Mouse (Mus musculus) forebrain, embryonic 16.5 days (tissue): ENCODE results near the gene Neo1. TPM values are rescaled to one million over a fixed set of nuclear protein-coding genes. Genes with fewer than 3 reads are reported as not detected.

ENCODE experiments used
- ATAC-seq: fragments of 200-750 bp; cut with Nextera tagmentation; 2 replicates; pipeline ENCODE4 v1.8.0; 2017; ENCODE audit warnings: mild to moderate bottlenecking, moderate library complexity
- H3K27ac ChIP-seq: fragments of 300-500 bp; sonication (generic); 2 replicates; pipeline ENCODE4 v1.5.1; 2014; ENCODE audit warnings: low read length, control low read depth
- H3K27me3 ChIP-seq: fragments of 300-500 bp; sonication (generic); replicated peaks from 2 replicates; pipeline ENCODE4 v1.6.1; 2014; ENCODE audit warnings: low read length; ENCODE audit not compliant: control insufficient read depth, insufficient read depth
- H3K36me3 ChIP-seq: fragments of 300-500 bp; sonication (generic); 2 replicates; pipeline ENCODE4 v1.6.1; 2014; ENCODE audit not compliant: control insufficient read depth, insufficient read depth
- H3K4me1 ChIP-seq: fragments of 300-500 bp; sonication (generic); replicated peaks from 2 replicates; pipeline ENCODE4 v1.6.1; 2014; ENCODE audit warnings: low read length; ENCODE audit not compliant: control insufficient read depth, insufficient read depth
- H3K4me2 ChIP-seq: fragments of 300-500 bp; sonication (generic); 2 replicates; pipeline ENCODE4 v1.6.1; 2014; ENCODE audit warnings: mild to moderate bottlenecking, low read length, control low read depth
- H3K4me3 ChIP-seq: fragments of 300-500 bp; sonication (generic); replicated peaks from 2 replicates; pipeline ENCODE4 v1.5.1; 2014; ENCODE audit warnings: mild to moderate bottlenecking, low read length, control low read depth
- H3K9ac ChIP-seq: fragments of 300-500 bp; sonication (generic); replicated peaks from 2 replicates; pipeline ENCODE4 v1.6.1; 2014; ENCODE audit warnings: low read depth, low read length, control low read depth
- H3K9me3 ChIP-seq: fragments of 300-500 bp; sonication (generic); 2 replicates; pipeline ENCODE4 v1.6.1; 2016; ENCODE audit warnings: low read length; ENCODE audit not compliant: control insufficient read depth
- WGBS: fragments of 180-500 bp; shearing (Covaris S2); extraction: QIAGEN DNeasy Blood & Tissue Kit; methylation state at CpG from one replicate; pipeline ENCODE4 v1.1.7; 2014; 5-methylcytosine and 5-hydroxymethylcytosine counted together
- polyA plus RNA-seq: library from polyadenylated mRNA; unstranded; fragments of >200 nt; fragmentation: Nextera tagmentation; extraction: Ambion mirVana; gene quantifications from 2 replicates; pipeline ENCODE4 v1.2.1, GENCODE M21; 2015

The Neo1 gene
- polyA plus RNA-seq, 1 experiment from 2014 or later: 64.7 TPM

- Histone ChIP-seq H3K4me3 (no peak overlapping the region), H3K27ac (no peak overlapping the region), H3K4me2 (no peak overlapping the region), H3K27me3 (no peaks in the 10 kb centered on the region), H3K36me3 (peaks cover 25% of the 10 kb centered on the region), H3K4me1 (no peaks in the 10 kb centered on the region), H3K9me3 (no peaks in the 10 kb centered on the region), H3K9ac (no peak overlapping the region)
- no peak for ATAC-seq
- WGBS: 97% methylated on average over 6 of the region's 6 CpGs
These were observed 159.2 kb downstream of the Neo1 start for GRCm38 (mm10) chr9:58876946-58877625.

GRCm38 (mm10) chr9:58875439-58875838 is 160.8 kb downstream of the Neo1 start:
- no peak overlapping the region for H3K4me3 ChIP-seq
- H3K4me1 ChIP-seq: no peaks in the 10 kb centered on the region
- no peak overlapping the region for H3K4me2 ChIP-seq
- H3K9ac ChIP-seq: no peak overlapping the region
- 92% methylated on average over 6 of the region's 6 CpGs for WGBS
- no peak for ATAC-seq
- peaks cover 22% of the 10 kb centered on the region for H3K36me3 ChIP-seq
- no peaks in the 10 kb centered on the region for H3K9me3 ChIP-seq
- H3K27ac ChIP-seq: no peak overlapping the region
- H3K27me3 ChIP-seq: no peaks in the 10 kb centered on the region

GRCm38 (mm10) chr9:58874354-58874753 is 161.9 kb downstream of the Neo1 start:
- Histone ChIP-seq H3K9ac (no peak overlapping the region), H3K36me3 (peaks cover 16% of the 10 kb centered on the region), H3K4me3 (no peak overlapping the region), H3K4me2 (no peak overlapping the region), H3K9me3 (no peaks in the 10 kb centered on the region), H3K27ac (no peak overlapping the region), H3K27me3 (no peaks in the 10 kb centered on the region), H3K4me1 (no peaks in the 10 kb centered on the region)
- no peak for ATAC-seq
- WGBS: 86% methylated on average over 4 of the region's 4 CpGs

- Histone ChIP-seq H3K4me1 (no peaks in the 10 kb centered on the region), H3K27ac (no peak overlapping the region), H3K4me2 (no peak overlapping the region), H3K27me3 (no peaks in the 10 kb centered on the region), H3K4me3 (no peak overlapping the region), H3K9ac (no peak overlapping the region), H3K9me3 (no peaks in the 10 kb centered on the region), H3K36me3 (peaks cover 14% of the 10 kb centered on the region)
- peak; percentile 33 for ATAC-seq
- WGBS: 47% methylated on average over 10 of the region's 10 CpGs
These were observed 162.5 kb downstream of the Neo1 start for GRCm38 (mm10) chr9:58873541-58874324.

- no peak for ATAC-seq
- H3K9ac ChIP-seq: no peak overlapping the region
- no peaks in the 10 kb centered on the region for H3K9me3 ChIP-seq
- H3K4me1 ChIP-seq: no peaks in the 10 kb centered on the region
- no peak overlapping the region for H3K4me3 ChIP-seq
- WGBS: 81% methylated on average over 10 of the region's 10 CpGs
- no peaks in the 10 kb centered on the region for H3K27me3 ChIP-seq
- no peaks in the 10 kb centered on the region for H3K36me3 ChIP-seq
- no peak overlapping the region for H3K4me2 ChIP-seq
- H3K27ac ChIP-seq: no peak overlapping the region
These were observed 165.1 kb downstream of the Neo1 start for GRCm38 (mm10) chr9:58871141-58871540.

- H3K4me3 ChIP-seq: no peak overlapping the region
- no peak overlapping the region for H3K9ac ChIP-seq
- no peak overlapping the region for H3K4me2 ChIP-seq
- WGBS: 24% methylated on average over 7 of the region's 7 CpGs
- ATAC-seq: no peak
- H3K4me1 ChIP-seq: peaks cover 6% of the 10 kb centered on the region; the same call in 1 of the 2 replicates
- no peak overlapping the region for H3K27ac ChIP-seq
- H3K36me3 ChIP-seq: no peaks in the 10 kb centered on the region; the same call in 1 of the 2 replicates
- no peaks in the 10 kb centered on the region for H3K27me3 ChIP-seq
- no peaks in the 10 kb centered on the region for H3K9me3 ChIP-seq
These were observed 172.4 kb downstream of the Neo1 start for GRCm38 (mm10) chr9:58863826-58864225.

- no peak overlapping the region for H3K27ac ChIP-seq
- H3K9me3 ChIP-seq: no peaks in the 10 kb centered on the region
- H3K9ac ChIP-seq: no peak overlapping the region
- peaks cover 6% of the 10 kb centered on the region; the same call in 1 of the 2 replicates for H3K4me1 ChIP-seq
- no peaks in the 10 kb centered on the region for H3K27me3 ChIP-seq
- WGBS: 38% methylated on average over 30 of the region's 30 CpGs
- ATAC-seq: no peak
- H3K36me3 ChIP-seq: no peaks in the 10 kb centered on the region; the same call in 1 of the 2 replicates
- H3K4me3 ChIP-seq: no peak overlapping the region
- H3K4me2 ChIP-seq: no peak overlapping the region
These were observed 177.1 kb downstream of the Neo1 start for GRCm38 (mm10) chr9:58859080-58859635.

- Histone ChIP-seq H3K4me2 (no peak overlapping the region), H3K9me3 (no peaks in the 10 kb centered on the region), H3K4me3 (no peak overlapping the region), H3K27me3 (no peaks in the 10 kb centered on the region), H3K27ac (no peak overlapping the region), H3K36me3 (no peaks in the 10 kb centered on the region; the same call in 1 of the 2 replicates), H3K4me1 (peaks cover 1% of the 10 kb centered on the region), H3K9ac (no peak overlapping the region)
- 47% methylated on average over 3 of the region's 3 CpGs for WGBS
- no peak for ATAC-seq
These were observed 181.3 kb downstream of the Neo1 start for GRCm38 (mm10) chr9:58854931-58855330.

GRCm38 (mm10) chr9:58849576-58850315 is 186.5 kb downstream of the Neo1 start:
- Histone ChIP-seq H3K27me3 (no peaks in the 10 kb centered on the region), H3K4me3 (no peak overlapping the region), H3K9me3 (no peaks in the 10 kb centered on the region), H3K36me3 (peaks cover 4% of the 10 kb centered on the region; the same call in 1 of the 2 replicates), H3K4me2 (no peak overlapping the region), H3K9ac (no peak overlapping the region), H3K27ac (no peak overlapping the region), H3K4me1 (peaks cover 7% of the 10 kb centered on the region)
- 32% methylated on average over 13 of the region's 13 CpGs for WGBS
- no peak for ATAC-seq
